Mouse (Mus musculus) c-Kit-positive CD71-positive TER-119-negative erythroid progenitor cells, embryonic 14.5 days (primary cell): ENCODE data around the gene Vps51.
A peak's percentile ranks its signal among the peaks of the same experiment; 100 is the strongest.

Experiments
- DNase-seq: peaks from one replicate; pipeline ENCODE4 v3.0.0-alpha.2; 2013; ENCODE audit warnings: low read depth

The Vps51 gene

GRCm38 (mm10) chr19:6079983-6080480 is 3.0 kb upstream of the Vps51 start, which contains the start of gene Tmem262:
TSS of gene Tmem262 (plus strand) at chr19:6080033.
- no peak for DNase-seq

GRCm38 (mm10) chr19:6073889-6074288 is 3.1 kb downstream of the Vps51 start:
- DNase-seq: no peak

- no peak for DNase-seq
Measured at GRCm38 (mm10) chr19:6071261-6071660, 5.8 kb downstream of the Vps51 start.

- DNase-seq: no peak
Measured at GRCm38 (mm10) chr19:6070571-6071250, 6.3 kb downstream of the Vps51 start.

- DNase-seq: no peak
Measured at GRCm38 (mm10) chr19:6069851-6070250, 7.2 kb downstream of the Vps51 start.

- DNase-seq: no peak
Measured at GRCm38 (mm10) chr19:6068951-6069350, 8.1 kb downstream of the Vps51 start.

- peak; percentile 93 for DNase-seq
Measured at GRCm38 (mm10) chr19:6067724-6068415, 9.2 kb downstream of the Vps51 start, which contains the start of gene Tm7sf2. TSS of gene Tm7sf2 (minus strand) at chr19:6068373.

- DNase-seq: peak; percentile 83
Measured at GRCm38 (mm10) chr19:6067011-6067723, 9.9 kb downstream of the Vps51 start.

GRCm38 (mm10) chr19:6066571-6066970 is 10.5 kb downstream of the Vps51 start:
- DNase-seq: no peak

GRCm38 (mm10) chr19:6063081-6063480 is 13.9 kb downstream of the Vps51 start:
- DNase-seq: no peak

- DNase-seq: no peak
Measured at GRCm38 (mm10) chr19:6062418-6062817, 14.6 kb downstream of the Vps51 start.

- DNase-seq: no peak
Measured at GRCm38 (mm10) chr19:6061641-6062302, 15.3 kb downstream of the Vps51 start.

- peak; percentile 94 for DNase-seq
Measured at GRCm38 (mm10) chr19:6061021-6061533, 16.0 kb downstream of the Vps51 start, which contains the start of gene Znhit2. TSS of gene Znhit2 (plus strand) at chr19:6061192.

GRCm38 (mm10) chr19:6058966-6059365 is 18.1 kb downstream of the Vps51 start:
- DNase-seq: no peak

GRCm38 (mm10) chr19:6058513-6058912 is 18.5 kb downstream of the Vps51 start:
- no peak for DNase-seq

- DNase-seq: peak; percentile 92
Measured at GRCm38 (mm10) chr19:6057313-6058096, 19.5 kb downstream of the Vps51 start, which contains the start of the genes Mrpl49 and Fau. TSS of gene Mrpl49 (minus strand) at chr19:6057785. TSS of gene Fau (plus strand) at chr19:6057844.

GRCm38 (mm10) chr19:6056696-6057095 is 20.3 kb downstream of the Vps51 start:
- DNase-seq: no peak

GRCm38 (mm10) chr19:6054296-6054695 is 22.7 kb downstream of the Vps51 start:
- no peak for DNase-seq

GRCm38 (mm10) chr19:6052516-6052915 is 24.5 kb downstream of the Vps51 start:
- no peak for DNase-seq

- no peak for DNase-seq
Measured at GRCm38 (mm10) chr19:6048681-6049410, 28.2 kb downstream of the Vps51 start.
